Mouse (Mus musculus): Measurements from ENCODE around the gene Insc.
"Not testable (repeated sequence)": the region's sequence is repeated elsewhere in the genome, so short reads cannot be mapped to it uniquely, and the experiment has no call there.

Gene Insc

GRCm38 (mm10) chr7:114743022-114743780 lies at the start of gene Insc:
Gene Insc, plus strand, starts transcription at chr7:114743694.
- no peak for DNase-seq (ENCODE audit: low read depth, low spot score)

DNA sequence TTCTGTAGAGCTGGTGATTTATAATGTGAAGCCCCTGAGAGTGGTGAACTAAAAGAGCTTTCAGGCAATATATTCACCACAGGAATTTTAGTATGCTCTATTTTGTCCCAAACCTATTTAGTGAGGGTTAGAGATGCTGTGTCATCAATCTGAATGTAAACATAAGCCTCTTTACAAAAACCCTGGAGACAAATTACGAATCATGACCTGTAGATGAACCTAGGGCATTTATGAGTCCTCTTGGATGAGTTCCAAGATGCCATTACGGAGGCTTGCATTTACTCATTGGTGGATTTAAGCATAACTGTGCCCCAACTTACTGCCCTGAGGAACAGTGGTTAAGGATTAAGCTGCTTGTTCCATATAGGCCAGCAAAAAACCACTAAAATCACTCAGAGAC lies 42.6 kb upstream of the Insc start:
- DNase-seq (ENCODE audit: low read depth, low spot score): no peak

GRCm38 (mm10) chr7:114706716-114707115 lies 36.8 kb upstream of the Insc start:
- DNase-seq (ENCODE audit: low read depth, low spot score): no peak

- DNase-seq (ENCODE audit: low read depth, low spot score): no peak
These were observed 36.1 kb upstream of the Insc start for GRCm38 (mm10) chr7:114707398-114707797.

- no peak for DNase-seq (ENCODE audit: low read depth, low spot score)
These were observed 33.1 kb upstream of the Insc start for GRCm38 (mm10) chr7:114710419-114710818.

- no peak for DNase-seq (ENCODE audit: low read depth, low spot score)
These were observed 31.0 kb upstream of the Insc start for GRCm38 (mm10) chr7:114712523-114712922.

GRCm38 (mm10) chr7:114718300-114718699 lies 25.2 kb upstream of the Insc start, which contains the start of gene Calcb:
Gene Calcb, plus strand, starts transcription at chr7:114718643.
- DNase-seq (ENCODE audit: low read depth, low spot score): no peak

- DNase-seq (ENCODE audit: low read depth, low spot score): no peak
These were observed 23.9 kb upstream of the Insc start for GRCm38 (mm10) chr7:114719381-114720131.

DNA sequence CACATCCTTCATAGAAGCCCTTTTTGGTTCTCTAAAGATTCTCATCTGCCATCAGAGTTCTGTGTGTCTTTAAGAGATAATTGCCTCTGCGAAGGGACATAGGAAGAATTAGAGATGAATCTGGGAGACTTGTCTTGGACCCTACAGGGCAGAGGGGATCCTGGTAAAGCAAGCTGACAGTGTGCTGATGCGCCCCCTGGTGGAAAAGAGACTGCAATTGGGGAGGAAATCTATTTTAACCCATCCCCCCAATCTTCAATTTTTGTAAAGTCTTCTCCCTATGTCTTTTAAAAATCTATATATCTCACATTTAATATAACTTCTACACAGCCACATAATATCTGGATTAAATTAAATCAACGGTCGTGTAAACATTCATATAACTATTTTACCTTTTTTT lies 13.8 kb upstream of the Insc start:
- not testable (repeated sequence) for DNase-seq (ENCODE audit: low read depth, low spot score)

DNA sequence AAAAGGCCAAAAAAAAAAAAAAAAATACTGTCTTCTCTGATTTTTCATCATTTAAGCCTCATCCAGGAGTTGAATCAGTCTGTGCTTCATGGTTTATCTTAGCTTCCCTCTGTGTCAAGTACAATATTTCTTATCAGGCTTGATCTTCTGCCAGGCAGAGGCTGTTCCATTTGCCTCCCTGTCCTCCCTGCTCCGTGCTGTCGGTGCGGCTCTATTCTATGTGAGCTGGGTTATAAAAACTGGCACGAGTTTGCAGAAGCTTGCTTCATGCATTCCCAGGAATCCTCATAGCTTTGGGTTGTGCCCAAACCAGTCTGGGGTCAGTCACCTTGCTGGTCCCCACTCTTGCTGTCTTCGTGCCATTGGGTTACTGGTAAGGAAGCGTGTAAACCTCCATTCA lies 12.3 kb upstream of the Insc start:
- no peak for DNase-seq (ENCODE audit: low read depth, low spot score)

DNA sequence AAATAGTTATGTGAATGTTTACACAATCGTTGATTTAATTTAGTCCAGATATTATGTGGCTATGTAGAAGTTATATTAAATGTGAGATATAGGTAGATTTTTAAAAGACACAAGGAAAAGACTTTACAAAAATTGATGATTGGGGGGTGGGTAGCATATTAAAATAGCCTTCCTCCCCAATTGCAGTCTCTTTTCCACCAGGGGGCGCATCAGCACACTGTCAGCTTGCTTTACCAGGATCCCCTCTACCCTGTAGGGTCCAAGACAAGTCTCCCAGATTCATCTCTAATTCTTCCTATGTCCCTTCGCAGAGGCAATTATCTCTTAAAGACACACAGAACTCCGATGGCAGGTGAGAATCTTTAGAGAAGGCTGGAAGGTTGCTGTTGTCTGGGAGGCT lies 11.8 kb upstream of the Insc start:
- DNase-seq (ENCODE audit: low read depth, low spot score): not testable (repeated sequence)

GRCm38 (mm10) chr7:114736256-114736655 lies 7.2 kb upstream of the Insc start:
- DNase-seq (ENCODE audit: low read depth, low spot score): no peak

DNA sequence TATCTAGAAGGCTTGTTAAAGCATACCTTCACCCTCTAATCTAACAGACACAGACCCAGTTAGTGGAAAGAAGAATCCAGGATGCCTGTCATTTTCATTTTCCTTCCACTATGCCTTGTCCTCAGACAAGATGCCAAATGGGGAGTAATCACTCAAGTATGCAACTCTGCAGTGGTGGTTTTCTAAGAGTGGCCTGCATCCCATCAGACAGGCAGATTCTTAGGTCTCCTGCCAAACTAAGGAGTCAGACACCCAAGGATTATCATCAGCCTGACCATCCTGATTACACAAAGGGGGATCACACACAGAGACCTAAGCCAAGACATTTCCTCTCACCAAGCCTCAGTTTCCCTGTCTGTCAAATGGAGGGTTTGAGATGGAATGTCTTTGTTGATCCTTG lies 5.3 kb upstream of the Insc start:
- DNase-seq (ENCODE audit: low read depth, low spot score): no peak

- DNase-seq (ENCODE audit: low read depth, low spot score): no peak
These were observed 2.9 kb upstream of the Insc start for GRCm38 (mm10) chr7:114740360-114741165.

GRCm38 (mm10) chr7:114744639-114745245 lies 1.2 kb downstream of the Insc start:
- no peak for DNase-seq (ENCODE audit: low read depth, low spot score)

GRCm38 (mm10) chr7:114745481-114746271 lies 2.2 kb downstream of the Insc start:
- no peak for DNase-seq (ENCODE audit: low read depth, low spot score)

DNA sequence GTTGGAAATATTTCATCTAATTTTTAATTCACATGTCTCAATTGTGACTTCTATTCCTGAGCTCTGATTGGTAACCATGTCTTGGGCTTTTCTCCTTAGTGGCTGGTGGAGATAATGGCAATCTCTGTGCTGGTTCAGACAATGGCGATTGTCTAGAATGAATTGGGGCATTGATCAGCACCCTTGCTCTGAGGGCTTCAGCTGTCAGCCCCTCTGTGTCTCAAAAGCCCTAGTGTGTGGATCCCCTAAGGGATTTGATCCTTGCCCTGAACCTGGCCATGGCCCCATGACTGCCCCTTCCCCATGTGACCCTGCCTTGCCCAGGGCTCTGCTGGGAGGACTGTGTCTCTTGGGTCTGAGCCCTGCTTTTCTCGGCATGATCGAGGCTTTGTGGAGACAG lies 4.1 kb downstream of the Insc start:
- no peak for DNase-seq (ENCODE audit: low read depth, low spot score)

- DNase-seq (ENCODE audit: low read depth, low spot score): no peak
These were observed 4.7 kb downstream of the Insc start for GRCm38 (mm10) chr7:114748239-114748638.

- DNase-seq (ENCODE audit: low read depth, low spot score): no peak
These were observed 10.0 kb downstream of the Insc start for GRCm38 (mm10) chr7:114753471-114753870.

DNA sequence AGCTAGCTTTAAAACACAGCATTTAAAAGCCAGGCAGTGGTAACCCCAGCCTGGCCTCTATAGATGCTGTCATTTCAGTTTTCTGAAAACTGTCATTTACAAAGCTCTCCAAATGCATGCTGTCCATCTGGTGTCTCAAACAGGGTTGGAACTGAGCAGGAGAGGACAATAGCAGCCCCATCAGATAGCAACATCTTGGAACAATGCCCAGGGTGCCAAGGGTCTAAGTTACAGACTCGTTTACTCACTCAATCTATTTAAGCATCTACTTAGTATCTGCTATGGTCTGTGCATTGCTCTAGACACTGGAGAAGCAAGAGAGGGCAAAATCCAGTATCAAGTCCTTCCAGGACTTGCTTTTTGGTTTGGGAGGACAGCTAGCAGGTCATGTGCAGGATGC lies 10.7 kb downstream of the Insc start:
- no peak for DNase-seq (ENCODE audit: low read depth, low spot score)

DNA sequence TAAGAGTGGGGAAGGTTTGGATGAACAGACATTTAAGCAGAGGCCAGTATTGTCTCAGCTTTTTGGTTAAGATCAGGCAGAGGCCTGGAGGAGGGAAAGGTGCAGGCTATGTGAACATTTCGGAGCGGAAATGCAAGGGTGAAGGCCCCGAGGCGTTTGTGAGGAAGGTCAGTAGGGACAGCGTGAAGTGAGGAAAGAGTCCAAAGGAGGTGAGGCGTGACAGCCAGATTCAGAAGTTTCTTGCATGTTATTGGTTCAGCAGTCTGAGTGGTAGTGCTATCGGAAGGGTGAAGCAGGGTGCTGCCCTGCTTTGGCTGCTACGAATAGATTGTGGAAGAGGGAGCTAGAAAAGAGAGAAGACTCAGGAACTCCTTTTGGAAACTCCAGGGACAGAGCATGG lies 11.1 kb downstream of the Insc start:
- no peak for DNase-seq (ENCODE audit: low read depth, low spot score)
